7 mouse cellular contexts compared by ENCODE assay signal in genomic region chr11:40695103-40695502, GRCm38 (mm10). TPM values are rescaled to one million over a fixed set of nuclear protein-coding genes. Genes with fewer than 3 reads are reported as not detected.
DNase-seq lines count a peak whose midpoint lies in the region; ATAC-seq and TF ChIP-seq lines count a peak whose summit lies in the region.

Mat2b (minus strand) TSS chr11:40695203.

- peak within 1 kb of the TSS; percentile 88 for H3K27ac ChIP-seq in CH12.LX (ENCODE audit: insufficient read depth, low read depth)
- peak within 1 kb of the TSS; percentile 88 for H3K27ac ChIP-seq in forebrain, embryonic 13.5 days
- peak within 1 kb of the TSS; percentile 87 for H3K27ac ChIP-seq in hindbrain, embryonic 11.5 days (ENCODE audit: low read depth, low read length)
- H3K27ac ChIP-seq in liver, embryonic 13.5 days, result peak within 1 kb of the TSS; percentile 96

- H3K4me3 ChIP-seq in CH12.LX (replicated peaks in 1 of 3; ENCODE audit: low read depth in 2 of 3, low read length in 2 of 3, poor library complexity in 1 of 3), result peak within 1 kb of the TSS; percentile 71 to 93 (median 84)
- H3K4me3 ChIP-seq in G1E (ENCODE audit: low read depth, low read length), result peak within 1 kb of the TSS; percentile 74
- H3K4me3 ChIP-seq in forebrain, embryonic 13.5 days, result peak within 1 kb of the TSS; percentile 88
- H3K4me3 ChIP-seq in hindbrain, embryonic 11.5 days (ENCODE audit: low read depth, low read length), result peak within 1 kb of the TSS; percentile 89
- peak within 1 kb of the TSS; percentile 74 for H3K4me3 ChIP-seq in liver, embryonic 13.5 days (replicated peaks)

- TF ChIP-seq POLR2A in CH12.LX (IDR thresholded peaks at IDR 0.05; ENCODE audit: low read depth, low read length), result no peak

- H3K4me2 ChIP-seq in CH12.LX (ENCODE audit: insufficient read depth, low read depth, poor library complexity, severe bottlenecking), result peak within 1 kb of the TSS; percentile 88
- peak within 1 kb of the TSS; percentile 86 for H3K4me2 ChIP-seq in forebrain, embryonic 13.5 days
- H3K4me2 ChIP-seq in hindbrain, embryonic 11.5 days (replicated peaks; ENCODE audit: low read depth, low read length), result peak within 1 kb of the TSS; percentile 61
- H3K4me2 ChIP-seq in liver, embryonic 13.5 days, result peak within 1 kb of the TSS; percentile 92

- TF ChIP-seq CTCF in CH12.LX (conservative IDR thresholded peaks at IDR 0.05 in 1 of 2, IDR thresholded peaks at IDR 0.05 in 1 of 2; ENCODE audit: low read depth in 2 of 2, low read length in 2 of 2), result no peak
- TF ChIP-seq CTCF in G1E (IDR thresholded peaks at IDR 0.05; ENCODE audit: low read depth, low read length), result no peak

- no peaks in the 10 kb centered on the region for H3K9me3 ChIP-seq in CH12.LX (replicated peaks; ENCODE audit: low read length)
- peaks cover 8% of the 10 kb centered on the region for H3K9me3 ChIP-seq in G1E (replicated peaks)
- no peaks in the 10 kb centered on the region; the same call in 1 of the 2 replicates for H3K9me3 ChIP-seq in forebrain, embryonic 13.5 days (replicated peaks)
- no peaks in the 10 kb centered on the region for H3K9me3 ChIP-seq in hindbrain, embryonic 11.5 days (ENCODE audit: control insufficient read depth, low read length)
- no peaks in the 10 kb centered on the region for H3K9me3 ChIP-seq in liver, embryonic 13.5 days (replicated peaks)

- H3K27me3 ChIP-seq in CH12.LX (replicated peaks), result no peaks in the 10 kb centered on the region
- H3K27me3 ChIP-seq in G1E (ENCODE audit: insufficient read depth, low read length), result no peaks in the 10 kb centered on the region
- H3K27me3 ChIP-seq in forebrain, embryonic 13.5 days, result no peaks in the 10 kb centered on the region
- H3K27me3 ChIP-seq in hindbrain, embryonic 11.5 days (ENCODE audit: control insufficient read depth, insufficient read depth, low read length), result no peaks in the 10 kb centered on the region
- H3K27me3 ChIP-seq in liver, embryonic 13.5 days, result no peaks in the 10 kb centered on the region

- peak within 1 kb of the TSS; percentile 79 for H3K9ac ChIP-seq in CH12.LX (ENCODE audit: insufficient read depth, low read depth)
- H3K9ac ChIP-seq in forebrain, embryonic 13.5 days, result peak within 1 kb of the TSS; percentile 80
- peak within 1 kb of the TSS; percentile 79 for H3K9ac ChIP-seq in hindbrain, embryonic 11.5 days (ENCODE audit: low read depth, low read length)
- H3K9ac ChIP-seq in liver, embryonic 13.5 days, result peak within 1 kb of the TSS; percentile 76

- H3K36me3 ChIP-seq in CH12.LX (replicated peaks in 1 of 2; ENCODE audit: control insufficient read depth in 1 of 2, insufficient read depth in 1 of 2, low read length in 1 of 2), result peaks cover 0 to 17% of the 10 kb centered on the region in 2 experiments
- peaks cover 19% of the 10 kb centered on the region for H3K36me3 ChIP-seq in G1E (replicated peaks)
- peaks cover 7% of the 10 kb centered on the region for H3K36me3 ChIP-seq in forebrain, embryonic 13.5 days (ENCODE audit: poor library complexity, severe bottlenecking)
- no peaks in the 10 kb centered on the region for H3K36me3 ChIP-seq in hindbrain, embryonic 11.5 days (ENCODE audit: control insufficient read depth, insufficient read depth, low read length)
- H3K36me3 ChIP-seq in liver, embryonic 13.5 days, result peaks cover 3% of the 10 kb centered on the region

- DNase-seq in CH12.LX (ENCODE audit: extremely low read depth) (no peak), G1E (ENCODE audit: low spot score) (no peak)
- no peak for DNase-seq in hindbrain, embryonic 11.5 days (ENCODE audit: low spot score)
- no peak for DNase-seq in liver, embryonic 13.5 days
- DNase-seq in right cerebral cortex, adult 2 months (ENCODE audit: low spot score in 2 of 2), result no peak
- DNase-seq in urinary bladder, adult 18-20 months (ENCODE audit: low spot score in 2 of 2), result no peak

- WGBS in forebrain, embryonic 13.5 days, result 86% methylated on average over 9 of the region's 9 CpGs
- WGBS in hindbrain, embryonic 11.5 days, result 85% methylated on average over 9 of the region's 9 CpGs
- 76% methylated on average over 9 of the region's 9 CpGs for WGBS in liver, embryonic 13.5 days (ENCODE audit: insufficient replicate concordance)

- TF ChIP-seq EP300 in CH12.LX (IDR thresholded peaks at IDR 0.05; ENCODE audit: low read length), result no peak

- dilution Hi-C loops in CH12.LX (cut with MboI; ENCODE audit: extremely low pct_ligation_motif_present, extremely low pct_unique_long_range_greater_than_20kb, low sequenced_read_pairs), result no loop called here

- no peak for ATAC-seq in G1E (ENCODE audit: extremely low read depth, insufficient number of reproducible peaks, low FRiP score, poor library complexity, severe bottlenecking)
- ATAC-seq in forebrain, embryonic 13.5 days, result no peak
- no peak for ATAC-seq in hindbrain, embryonic 11.5 days (ENCODE audit: low FRiP score)
- ATAC-seq in liver, embryonic 13.5 days (ENCODE audit: low read depth), result no peak

- H3K79me2 ChIP-seq in CH12.LX (replicated peaks; ENCODE audit: control insufficient read depth, extremely low read depth, insufficient read depth, poor library complexity, severe bottlenecking), result peaks cover 23% of the 10 kb centered on the region

- H3K4me1 ChIP-seq in CH12.LX (ENCODE audit: control insufficient read depth in 1 of 2, insufficient read depth in 2 of 2) (peaks cover 7 to 13% of the 10 kb centered on the region in 2 experiments), G1E (ENCODE audit: insufficient read depth, low read depth, low read length) (peaks cover 18% of the 10 kb centered on the region)
- H3K4me1 ChIP-seq in forebrain, embryonic 13.5 days, result peaks cover 32% of the 10 kb centered on the region
- peaks cover 4% of the 10 kb centered on the region; the same call in 1 of the 2 replicates for H3K4me1 ChIP-seq in hindbrain, embryonic 11.5 days (replicated peaks; ENCODE audit: control insufficient read depth, insufficient read depth, low read length)
- H3K4me1 ChIP-seq in liver, embryonic 13.5 days (replicated peaks), result peaks cover 27% of the 10 kb centered on the region

- in situ Hi-C loops in CH12.LX (cut with MboI; ENCODE audit: low pct_ligation_motif_present, low pct_unique_long_range_greater_than_20kb, low sequenced_read_pairs), result loop anchor here (10.0 kb wide), 1 partner anchor 60 kb away; the partner anchor contains the start of gene Ccng1

- no peak for TF ChIP-seq RAD21 in CH12.LX (IDR thresholded peaks at IDR 0.05; ENCODE audit: low read depth, low read length)

TF ChIP-seq in CH12.LX, 34 proteins besides CTCF, POLR2A, EP300 and RAD21:
- 0 out of 2 replicates have a peak, but pooled peaks have one; percentile 3 for TF ChIP-seq RCOR1 (conservative IDR thresholded peaks at IDR 0.05; ENCODE audit: low read depth, low read length)
- TF ChIP-seq E2F4 (IDR thresholded peaks at IDR 0.05; ENCODE audit: insufficient replicate concordance, low read depth, low read length), result no peak
- no peak; the same call in 1 of the 2 replicates for TF ChIP-seq MAX (IDR thresholded peaks at IDR 0.05; ENCODE audit: low read length)

RNA-seq across cellular contexts. Expression of gene Mat2b, which starts in this region (rescaled TPM):
- total RNA-seq in CH12.LX (2012; rRNA removed) (69.3 and 71.3 TPM in 2 replicates), CH12.LX (2014; rRNA removed) (122 and 138 TPM in 2 replicates), G1E (2014; fragmentation: Nextera tagmentation) (55.2 and 61.8 TPM in 2 replicates), G1E (2017) (135 TPM in 2 replicates)
- polyA plus RNA-seq in CH12.LX (2012; ENCODE audit: insufficient read length, low read depth) (99.8 and 100 TPM in 2 replicates), G1E (2012) (49.8 and 55.0 TPM in 2 replicates)
- 77.2 and 80.1 TPM in 2 replicates for polyA plus RNA-seq in forebrain, embryonic 13.5 days (2015; fragmentation: Nextera tagmentation; extraction: Ambion mirVana)
- polyA plus RNA-seq in hindbrain, embryonic 11.5 days (2014; fragmentation: Nextera tagmentation; extraction: Ambion mirVana), result 105 and 107 TPM in 2 replicates
- polyA plus RNA-seq in liver, embryonic 13.5 days (2015; fragmentation: Nextera tagmentation; extraction: Ambion mirVana), result 61.3 and 72.7 TPM in 2 replicates
